Mouse (Mus musculus) bone marrow, adult 2 months (tissue): Measurements from ENCODE around the gene Plcg1.

ENCODE experiments used
- CTCF ChIP-seq: fragments of 200-500 bp; IDR thresholded peaks from 2 replicates; pipeline ENCODE4 v1.5.1; 2011; ENCODE audit warnings: low read length, control low read depth; ENCODE audit not compliant: control insufficient read depth, insufficient read depth
- POLR2A ChIP-seq: fragments of 200-500 bp; IDR thresholded peaks from 2 replicates; pipeline ENCODE4 v1.6.1; 2011; ENCODE audit warnings: low read depth, mild to moderate bottlenecking, control low read depth, low read length, borderline replicate concordance; ENCODE audit not compliant: control insufficient read depth

DNA sequence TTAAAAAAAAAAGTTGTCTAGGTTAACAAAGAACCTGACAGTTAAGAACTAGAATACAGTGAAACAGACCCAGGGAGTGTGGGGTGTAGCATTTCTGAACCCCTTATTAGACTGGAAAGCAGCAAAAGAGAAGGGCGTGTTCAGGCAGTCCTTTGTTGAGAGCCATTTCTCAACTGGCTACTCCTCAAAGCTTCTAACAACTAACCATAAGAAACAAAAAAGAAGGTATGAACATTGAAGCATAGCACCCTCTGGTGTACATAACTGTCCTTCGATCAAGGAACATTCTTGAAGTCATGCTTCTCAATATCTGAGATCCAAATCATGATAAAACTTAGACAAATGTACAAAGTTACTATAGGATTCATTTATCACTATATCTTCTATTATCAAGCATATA lies 62.0 kb downstream of the Plcg1 start:
- TF ChIP-seq POLR2A = no peak
- TF ChIP-seq CTCF = no peak
